Mouse (Mus musculus) kidney, adult 2 months (tissue): ENCODE data around the gene Dgki. TPM values are rescaled to one million over a fixed set of nuclear protein-coding genes. Genes with fewer than 3 reads are reported as not detected.

Experiments
- DNase-seq: peaks from one replicate; pipeline ENCODE4 v3.0.0; 2021
- H3K27ac ChIP-seq: fragments of 200-500 bp; 2 replicates; pipeline ENCODE4 v1.5.1; 2012; ENCODE audit warnings: low read depth, low read length, control low read depth, inconsistent platforms; ENCODE audit not compliant: insufficient read depth
- H3K27me3 ChIP-seq: fragments of 200-500 bp; replicated peaks from 2 replicates; pipeline ENCODE4 v1.6.1; 2012; ENCODE audit warnings: mild to moderate bottlenecking, moderate library complexity, low read length, inconsistent platforms; ENCODE audit not compliant: control insufficient read depth, insufficient read depth
- H3K36me3 ChIP-seq: fragments of 200-500 bp; 2 replicates; pipeline ENCODE4 v1.6.1; 2012; ENCODE audit warnings: mild to moderate bottlenecking, moderate library complexity, low read length, inconsistent platforms; ENCODE audit not compliant: control insufficient read depth, insufficient read depth
- H3K4me1 ChIP-seq: fragments of 200-500 bp; 2 replicates; pipeline ENCODE4 v1.6.1; 2011; ENCODE audit warnings: low read length; ENCODE audit not compliant: control insufficient read depth, insufficient read depth
- H3K4me3 ChIP-seq: fragments of 200-500 bp; 2 replicates; pipeline ENCODE4 v1.5.1; 2011; ENCODE audit warnings: mild to moderate bottlenecking, low read depth, low read length, control low read depth; ENCODE audit not compliant: insufficient read depth
- CTCF ChIP-seq: fragments of 200-500 bp; conservative IDR thresholded peaks from 2 replicates; pipeline ENCODE4 v1.5.1; 2011; ENCODE audit warnings: low read depth, mild to moderate bottlenecking, control low read depth, low read length, moderate library complexity, mixed read lengths; ENCODE audit not compliant: insufficient read depth, insufficient read length
- POLR2A ChIP-seq: fragments of 200-500 bp; IDR thresholded peaks from one replicate; pipeline ENCODE4 v1.6.1; 2011; ENCODE audit warnings: low read depth, low read length, control low read depth
- WGBS: fragments of 180-500 bp; shearing (Covaris S2); methylation state at CpG from one replicate; pipeline ENCODE4 v1.1.7; 2018; 5-methylcytosine and 5-hydroxymethylcytosine counted together
- polyA plus RNA-seq: library from polyadenylated mRNA; depleted of rRNA; stranded (reverse); fragments of >200 nt; gene quantifications from 2 replicates; pipeline ENCODE4 v1.2.3, GENCODE M21; 2012

Gene Dgki
- polyA plus RNA-seq, 1 experiment = 0.05 TPM

DNA sequence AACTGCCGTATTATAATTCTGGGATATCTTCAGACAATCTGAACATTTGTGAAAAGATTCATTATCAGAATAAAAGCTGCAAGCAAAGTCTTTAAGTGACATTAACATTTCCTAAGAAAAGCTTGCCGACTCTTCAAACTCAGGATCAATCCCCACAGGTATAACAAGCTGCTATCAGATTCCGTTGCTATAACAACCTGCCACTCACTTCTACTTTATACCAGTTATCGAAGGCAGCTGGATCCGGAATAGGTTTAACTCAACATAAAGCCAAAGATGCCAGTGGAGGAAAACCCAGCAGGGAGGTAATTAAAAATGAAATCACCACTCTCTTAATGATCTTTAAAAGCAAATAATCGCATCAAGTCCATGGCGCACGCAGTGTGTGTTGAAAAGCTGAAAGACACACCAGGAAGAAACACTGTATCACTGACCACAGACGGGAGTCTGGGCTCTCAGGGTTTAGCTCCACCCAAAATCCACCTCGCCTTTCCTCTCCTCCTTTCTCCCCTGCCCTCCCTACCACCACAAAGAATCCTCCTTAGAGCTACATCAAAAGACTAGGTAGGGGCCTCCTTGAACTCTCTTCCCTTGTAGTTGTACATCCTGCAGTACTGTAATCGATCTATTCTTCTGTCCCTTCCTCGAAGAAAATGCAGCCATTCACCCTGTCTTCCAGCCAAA, 128.7 kb downstream of the Dgki start:
- Histone ChIP-seq H3K27ac (no peak overlapping the region), H3K4me1 (no peaks in the 10 kb centered on the region), H3K4me3 (no peak overlapping the region), H3K36me3 (no peaks in the 10 kb centered on the region), H3K27me3 (no peaks in the 10 kb centered on the region)
- 72% methylated on average over 12 of the region's 12 CpGs for WGBS
- TF ChIP-seq POLR2A (no peak), CTCF (no peak)
- DNase-seq = no peak

DNA sequence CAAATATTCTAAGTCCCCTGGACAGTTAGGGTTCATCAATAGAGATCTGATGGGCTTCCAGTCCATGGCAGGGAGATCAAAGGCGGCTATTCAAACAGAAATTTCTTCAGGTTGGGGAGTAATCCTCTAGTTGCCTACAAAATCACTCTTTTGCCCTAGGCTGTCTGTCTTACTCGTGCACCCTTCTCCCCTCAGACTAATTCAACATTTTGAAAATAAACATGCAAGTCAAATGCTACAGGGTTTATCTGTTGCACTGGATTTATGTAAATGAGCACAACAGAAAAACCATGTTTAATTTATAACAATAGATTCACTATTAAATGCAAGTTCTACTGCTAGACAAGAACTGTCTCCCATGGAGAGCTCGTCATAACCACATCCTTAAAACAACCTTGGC, 141.1 kb downstream of the Dgki start:
- Histone ChIP-seq H3K27me3 (no peaks in the 10 kb centered on the region), H3K4me1 (no peaks in the 10 kb centered on the region), H3K27ac (no peak overlapping the region), H3K4me3 (no peak overlapping the region), H3K36me3 (no peaks in the 10 kb centered on the region)
- 70% methylated on average over 3 of the region's 3 CpGs for WGBS
- TF ChIP-seq POLR2A = no peak
- no peak for TF ChIP-seq CTCF
- DNase-seq = no peak

DNA sequence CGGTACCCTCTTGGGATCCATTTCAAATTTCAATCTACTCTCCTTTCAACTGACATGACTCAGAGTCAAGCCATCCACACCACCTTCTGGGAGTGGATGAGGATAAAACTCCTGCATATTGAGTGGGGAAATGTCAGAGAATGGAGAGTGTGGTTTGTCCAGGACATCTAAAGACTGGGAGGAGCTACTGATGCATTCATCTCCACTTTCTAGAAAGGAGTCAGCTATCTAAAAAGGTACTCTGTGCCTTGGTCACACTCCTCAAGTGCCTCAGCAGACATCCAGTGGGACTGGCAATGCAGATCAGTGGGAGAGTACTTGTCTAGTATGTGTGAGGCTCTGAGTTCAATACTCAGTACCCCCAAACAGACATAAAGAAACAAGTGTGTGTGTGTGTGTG, 145.9 kb downstream of the Dgki start:
- H3K4me1 ChIP-seq = no peaks in the 10 kb centered on the region
- no peak for DNase-seq
- no peaks in the 10 kb centered on the region for H3K27me3 ChIP-seq
- 78% methylated on average over 1 of the region's 1 CpGs for WGBS
- no peak overlapping the region for H3K27ac ChIP-seq
- H3K36me3 ChIP-seq = no peaks in the 10 kb centered on the region
- no peak overlapping the region for H3K4me3 ChIP-seq
- TF ChIP-seq POLR2A = no peak
- no peak for TF ChIP-seq CTCF

DNA sequence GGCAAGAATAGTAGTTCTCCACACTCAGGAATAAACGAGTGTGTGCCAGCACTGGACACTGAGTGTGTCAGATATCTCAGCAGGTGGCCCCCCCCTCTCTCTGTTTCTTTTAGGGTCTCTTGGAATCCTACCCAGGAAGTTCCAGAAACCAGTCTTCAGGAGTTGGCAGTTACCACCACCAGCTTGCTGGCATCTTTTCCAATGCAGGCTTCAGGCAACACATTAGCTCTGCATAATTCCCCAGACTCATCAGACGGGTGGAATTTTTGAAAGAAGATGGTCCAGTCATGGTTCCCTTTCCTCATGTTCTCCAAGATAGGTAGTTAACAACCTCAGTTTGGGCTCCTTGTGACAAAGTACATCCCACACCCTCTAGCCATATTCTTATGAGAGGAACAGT, 149.5 kb downstream of the Dgki start:
- Histone ChIP-seq H3K27me3 (no peaks in the 10 kb centered on the region), H3K36me3 (no peaks in the 10 kb centered on the region), H3K27ac (no peak overlapping the region), H3K4me1 (no peaks in the 10 kb centered on the region), H3K4me3 (no peak overlapping the region)
- TF ChIP-seq POLR2A (no peak), CTCF (no peak)
- WGBS = 77% methylated on average over 2 of the region's 2 CpGs
- DNase-seq = no peak

DNA sequence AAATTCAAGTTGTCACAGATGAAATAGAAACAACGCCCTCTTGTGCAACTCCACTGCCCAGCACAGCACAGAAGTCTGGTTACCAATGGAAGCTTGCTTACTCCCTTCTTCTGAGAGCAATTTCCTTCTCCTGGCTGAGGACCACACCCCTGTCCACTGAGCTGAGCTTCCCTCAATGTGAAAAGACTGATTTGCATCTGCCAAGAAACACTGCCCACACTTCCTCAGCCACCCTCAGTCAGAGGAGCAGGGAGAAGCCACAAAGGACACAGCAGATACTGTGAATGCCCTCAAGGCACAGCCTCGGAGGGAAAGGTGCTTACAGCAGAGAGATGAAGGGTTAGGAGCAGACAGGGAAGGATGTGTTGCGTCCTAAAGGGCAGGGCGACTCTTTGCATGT, 149.9 kb downstream of the Dgki start:
- 75% methylated on average over 4 of the region's 4 CpGs for WGBS
- Histone ChIP-seq H3K27me3 (no peaks in the 10 kb centered on the region), H3K4me1 (no peaks in the 10 kb centered on the region), H3K4me3 (no peak overlapping the region), H3K27ac (no peak overlapping the region), H3K36me3 (no peaks in the 10 kb centered on the region)
- no peak for DNase-seq
- TF ChIP-seq POLR2A (no peak), CTCF (no peak)

DNA sequence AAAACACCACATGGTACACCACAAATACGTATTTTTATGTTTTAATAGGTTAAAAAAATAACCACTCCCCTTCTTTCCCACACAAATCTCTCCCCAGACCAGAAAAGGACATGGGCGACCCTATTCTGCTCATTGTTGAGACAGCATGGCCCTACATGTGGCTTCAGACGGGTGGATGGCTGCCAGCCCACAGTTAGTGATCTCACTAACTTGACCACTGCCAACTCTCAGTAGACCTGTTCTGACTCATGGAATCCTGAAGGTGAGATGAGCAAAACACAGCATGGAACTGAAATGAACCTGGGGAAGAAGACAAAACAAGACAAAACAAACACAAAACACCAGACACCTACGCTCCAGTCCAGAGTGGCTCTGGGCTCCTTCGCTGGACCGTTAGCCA, 150.8 kb downstream of the Dgki start:
- no peak overlapping the region for H3K27ac ChIP-seq
- no peaks in the 10 kb centered on the region for H3K4me1 ChIP-seq
- no peak for DNase-seq
- WGBS = 91% methylated on average over 6 of the region's 6 CpGs
- TF ChIP-seq POLR2A (no peak), CTCF (no peak)
- H3K36me3 ChIP-seq = no peaks in the 10 kb centered on the region
- H3K27me3 ChIP-seq = no peaks in the 10 kb centered on the region
- no peak overlapping the region for H3K4me3 ChIP-seq

- 94% methylated on average over 4 of the region's 4 CpGs for WGBS
- DNase-seq = no peak
- no peaks in the 10 kb centered on the region for H3K4me1 ChIP-seq
- H3K4me3 ChIP-seq = no peak overlapping the region
- H3K36me3 ChIP-seq = no peaks in the 10 kb centered on the region
- no peak overlapping the region for H3K27ac ChIP-seq
- no peak for TF ChIP-seq POLR2A
- TF ChIP-seq CTCF = no peak
- no peaks in the 10 kb centered on the region for H3K27me3 ChIP-seq
These were observed 152.5 kb downstream of the Dgki start for GRCm38 (mm10) chr6:37147431-37148022.
